Mouse (Mus musculus) megakaryocyte progenitor cell, adult 5-6 weeks (primary cell): ENCODE measurements at regions not wholly inside any gene's neighbourhood (a gene's known extent, or its start where the extent isn't known, plus 50 kb on each side); places are given as distances from the start of the nearest gene placed in this dataset.
A peak's percentile ranks its signal among the peaks of the same experiment; 100 is the strongest.

Source experiments
- ATAC-seq: replicated peaks from 2 replicates; pipeline ENCODE4 v1.8.0; 2016; ENCODE audit warnings: mild to moderate bottlenecking, moderate TSS enrichment, inconsistent platforms; ENCODE audit not compliant: poor library complexity

- ATAC-seq: no peak
Measured at GRCm38 (mm10) chr4:124005626-124006315, 87.9 kb upstream of the 4930535I16Rik start.

GRCm38 (mm10) chr4:124002760-124003159, 84.9 kb upstream of the 4930535I16Rik start:
- ATAC-seq: no peak

GRCm38 (mm10) chr4:124002105-124002504, 84.3 kb upstream of the 4930535I16Rik start:
- no peak for ATAC-seq

GRCm38 (mm10) chr4:123995815-123996214, 78.0 kb upstream of the 4930535I16Rik start:
- ATAC-seq: peak; percentile 81

GRCm38 (mm10) chr4:123991223-123991622, 73.4 kb upstream of the 4930535I16Rik start:
- no peak for ATAC-seq

- ATAC-seq: no peak
Measured at GRCm38 (mm10) chr4:123990293-123991185, 72.7 kb upstream of the 4930535I16Rik start.
